Mouse (Mus musculus) kidney, postnatal 25 days (tissue): ENCODE data around the gene Vps72.

Experiments used
- DNase-seq, 2 experiments: peaks; one replicate each; pipeline ENCODE4 v3.0.0; 2021; ENCODE audit warnings: mixed read lengths in 2 of 2

Gene Vps72

DNA sequence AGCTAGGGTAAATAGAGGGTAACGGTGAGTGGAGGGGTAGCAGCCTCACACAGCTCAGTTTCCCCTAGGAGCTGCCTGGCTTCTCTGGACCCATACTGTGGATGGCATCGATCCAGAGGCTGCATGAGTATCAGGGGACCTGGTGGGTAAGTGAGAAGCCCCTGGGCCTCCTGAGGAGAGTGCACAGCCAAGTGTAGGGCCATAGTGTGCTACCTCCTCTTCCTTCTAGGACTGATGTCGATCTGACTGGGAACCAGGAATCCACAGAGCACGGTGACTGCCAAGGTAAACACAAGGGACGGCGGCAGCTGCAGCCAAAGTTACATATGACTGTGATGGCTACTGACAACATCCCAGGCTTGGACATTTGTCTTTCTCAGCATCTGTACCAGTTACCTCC, 60.3 kb downstream of the Vps72 start:
- no peak for DNase-seq
